Mouse (Mus musculus) midbrain, embryonic 11.5 days (tissue): ENCODE data around the gene Socs2. TPM values are rescaled to one million over a fixed set of nuclear protein-coding genes. Genes with fewer than 3 reads are reported as not detected.

Experiments
- ATAC-seq: fragments of 200-750 bp; cut with Nextera tagmentation; 2 replicates; pipeline ENCODE4 v1.8.0; 2017; ENCODE audit warnings: moderate TSS enrichment, moderate library complexity; ENCODE audit not compliant: low FRiP score
- DNase-seq: peaks from one replicate; pipeline ENCODE4 v3.0.0; 2015; ENCODE audit warnings: low spot score; ENCODE audit errors: missing footprints
- H3K27ac ChIP-seq: fragments of 300-500 bp; sonication (generic); 2 replicates; pipeline ENCODE4 v1.5.1; 2014; ENCODE audit warnings: low read depth, low read length
- H3K27me3 ChIP-seq: fragments of 300-500 bp; sonication (generic); 2 replicates; pipeline ENCODE4 v1.6.1; 2014; ENCODE audit warnings: mild to moderate bottlenecking, low read length, moderate library complexity, mixed read lengths; ENCODE audit not compliant: control insufficient read depth, insufficient read depth
- H3K36me3 ChIP-seq: fragments of 300-500 bp; sonication (generic); 2 replicates; pipeline ENCODE4 v1.6.1; 2014; ENCODE audit warnings: mild to moderate bottlenecking, low read length, moderate library complexity, mixed read lengths; ENCODE audit not compliant: control insufficient read depth, insufficient read depth
- H3K4me1 ChIP-seq: fragments of 300-500 bp; sonication (generic); 2 replicates; pipeline ENCODE4 v1.6.1; 2014; ENCODE audit warnings: low read length; ENCODE audit not compliant: control insufficient read depth, insufficient read depth
- H3K4me2 ChIP-seq: fragments of 300-500 bp; sonication (generic); 2 replicates; pipeline ENCODE4 v1.6.1; 2014; ENCODE audit warnings: mild to moderate bottlenecking, moderate library complexity
- H3K4me3 ChIP-seq: fragments of 300-500 bp; sonication (generic); 2 replicates; pipeline ENCODE4 v1.5.1; 2014; ENCODE audit warnings: low read depth, low read length
- H3K9ac ChIP-seq: fragments of 300-500 bp; sonication (generic); 2 replicates; pipeline ENCODE4 v1.6.1; 2014; ENCODE audit warnings: low read length
- H3K9me3 ChIP-seq: fragments of 300-500 bp; sonication (generic); 2 replicates; pipeline ENCODE4 v1.6.1; 2016; ENCODE audit warnings: low read length; ENCODE audit not compliant: control insufficient read depth
- WGBS: fragments of 180-500 bp; shearing (Covaris S2); extraction: QIAGEN DNeasy Blood & Tissue Kit; methylation state at CpG from one replicate; pipeline ENCODE4 v1.1.7; 2014; 5-methylcytosine and 5-hydroxymethylcytosine counted together
- polyA plus RNA-seq: library from polyadenylated mRNA; unstranded; fragments of >200 nt; fragmentation: Nextera tagmentation; extraction: Ambion mirVana; gene quantifications from 2 replicates; pipeline ENCODE4 v1.2.1, GENCODE M21; 2014

Gene Socs2
- polyA plus RNA-seq, 1 experiment from 2014 or later = 28.8 TPM

DNA sequence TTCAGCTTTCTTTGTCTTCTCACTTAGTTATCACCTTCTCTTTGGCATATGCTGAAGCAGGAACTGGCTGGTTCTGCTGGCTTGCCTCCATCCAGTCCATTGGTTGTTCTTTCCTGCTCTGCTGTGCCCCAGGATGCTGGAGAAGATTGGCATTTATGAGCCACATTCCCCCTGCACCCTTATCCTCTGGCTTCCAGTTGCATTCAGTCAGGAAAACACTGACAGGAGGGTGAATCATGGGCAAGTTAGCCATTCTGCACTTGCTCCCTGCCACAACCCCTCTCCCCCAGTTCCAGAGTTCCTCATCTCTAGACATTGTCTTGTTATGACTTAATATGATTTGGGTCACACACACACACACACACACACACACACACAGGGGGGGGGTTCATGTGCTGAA is 47.8 kb downstream of the Socs2 start:
- Histone ChIP-seq H3K4me3 (no peak overlapping the region), H3K9me3 (no peaks in the 10 kb centered on the region), H3K27ac (no peak overlapping the region), H3K27me3 (no peaks in the 10 kb centered on the region), H3K9ac (no peak overlapping the region), H3K4me2 (no peak overlapping the region), H3K4me1 (no peaks in the 10 kb centered on the region), H3K36me3 (no peaks in the 10 kb centered on the region)
- ATAC-seq (no peak), DNase-seq (no peak)

DNA sequence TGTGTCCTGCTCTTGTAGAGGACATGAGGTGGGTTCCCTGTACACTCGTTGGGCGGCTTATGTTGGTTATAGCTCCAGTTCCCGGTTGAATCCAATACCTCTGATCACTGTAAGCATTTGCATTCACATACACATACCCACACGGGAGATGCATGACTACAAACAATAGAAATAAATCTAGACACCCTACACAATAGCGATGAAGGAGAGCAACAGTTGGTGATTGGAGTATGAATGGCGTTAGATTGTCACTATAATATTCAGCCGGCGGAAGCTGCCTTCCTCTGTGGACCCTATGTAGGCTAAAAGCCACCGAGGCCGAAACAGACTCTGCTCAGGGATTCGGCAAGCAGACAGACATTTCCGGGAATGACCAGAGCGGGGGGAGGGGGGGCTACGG is 48.8 kb downstream of the Socs2 start:
- Histone ChIP-seq H3K9me3 (no peaks in the 10 kb centered on the region), H3K4me1 (no peaks in the 10 kb centered on the region), H3K4me2 (no peak overlapping the region), H3K9ac (no peak overlapping the region), H3K36me3 (no peaks in the 10 kb centered on the region), H3K27ac (no peak overlapping the region), H3K4me3 (no peak overlapping the region), H3K27me3 (no peaks in the 10 kb centered on the region)
- WGBS = 94% methylated on average over 14 of the region's 14 CpGs
- ATAC-seq (no peak), DNase-seq (no peak)

DNA sequence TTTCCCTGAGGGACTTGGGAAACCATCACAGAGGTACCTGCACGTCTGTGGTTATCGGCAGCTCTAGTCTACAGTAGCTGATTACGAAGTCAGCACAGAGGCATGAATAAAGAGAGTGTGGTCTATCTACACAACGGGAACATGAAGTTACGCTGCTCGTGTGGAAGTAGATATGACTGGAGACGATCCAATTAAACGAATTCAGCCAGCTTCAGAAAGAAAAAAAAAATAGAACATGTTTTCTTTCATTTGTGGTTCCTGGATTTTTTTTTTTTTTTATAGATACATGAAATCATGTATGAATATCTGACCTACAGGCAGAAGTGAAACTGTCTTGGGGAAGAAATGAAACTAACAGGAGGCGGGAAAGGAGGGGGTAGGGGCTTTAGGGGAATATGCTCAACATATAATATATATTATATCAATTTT is 49.3 kb downstream of the Socs2 start:
- no peaks in the 10 kb centered on the region for H3K9me3 ChIP-seq
- no peaks in the 10 kb centered on the region for H3K27me3 ChIP-seq
- H3K4me3 ChIP-seq = no peak overlapping the region
- H3K4me1 ChIP-seq = no peaks in the 10 kb centered on the region
- H3K27ac ChIP-seq = no peak overlapping the region
- WGBS = 87% methylated on average over 9 of the region's 9 CpGs
- ATAC-seq (no peak), DNase-seq (no peak)
- H3K4me2 ChIP-seq = no peak overlapping the region
- H3K9ac ChIP-seq = no peak overlapping the region
- no peaks in the 10 kb centered on the region for H3K36me3 ChIP-seq

DNA sequence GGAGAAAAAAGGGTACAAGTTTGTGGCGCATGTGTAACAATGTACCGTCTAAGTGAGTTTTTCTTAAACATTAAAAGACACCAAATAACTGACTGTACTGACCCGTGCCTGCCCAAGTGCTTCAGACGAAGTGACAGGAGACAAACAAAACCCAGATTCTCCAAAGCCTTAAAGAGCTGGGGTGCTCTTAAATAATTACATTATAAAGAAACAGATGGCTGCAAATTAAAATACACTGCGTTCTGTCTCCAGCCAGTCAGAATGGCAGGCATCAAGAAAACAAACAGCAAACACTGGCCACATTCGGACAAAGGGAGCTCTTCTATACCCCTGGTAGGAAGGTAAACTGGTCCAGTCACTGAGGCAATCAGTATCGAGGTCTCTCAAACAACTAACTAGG is 49.7 kb downstream of the Socs2 start:
- Histone ChIP-seq H3K36me3 (no peaks in the 10 kb centered on the region), H3K27me3 (no peaks in the 10 kb centered on the region), H3K4me1 (no peaks in the 10 kb centered on the region), H3K9me3 (no peaks in the 10 kb centered on the region), H3K9ac (no peak overlapping the region), H3K27ac (no peak overlapping the region), H3K4me2 (no peak overlapping the region), H3K4me3 (no peak overlapping the region)
- ATAC-seq (no peak), DNase-seq (no peak)
- 80% methylated on average over 7 of the region's 7 CpGs for WGBS

DNA sequence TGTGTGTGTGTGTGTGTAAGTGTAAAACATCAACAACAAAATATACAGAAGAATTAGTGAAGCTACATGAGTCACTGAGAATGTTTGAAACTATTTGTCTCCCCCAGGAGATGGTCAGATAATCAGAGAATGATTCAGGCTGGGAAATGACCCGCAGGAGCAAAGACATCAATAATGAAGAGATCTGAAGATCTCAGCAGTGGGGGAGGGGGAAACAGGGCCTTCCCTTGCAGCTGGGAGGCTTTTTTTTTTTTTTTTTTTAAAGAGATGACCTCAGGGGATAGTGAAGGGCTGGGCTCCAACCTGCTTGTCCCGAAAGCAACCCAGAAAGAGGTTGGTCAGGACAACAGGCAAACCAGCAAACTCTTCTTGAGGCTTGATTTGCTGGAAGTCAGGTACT is 54.7 kb downstream of the Socs2 start:
- H3K9ac ChIP-seq = no peak overlapping the region
- no peaks in the 10 kb centered on the region for H3K36me3 ChIP-seq
- H3K27me3 ChIP-seq = no peaks in the 10 kb centered on the region
- no peak overlapping the region for H3K4me2 ChIP-seq
- WGBS = 41% methylated on average over 2 of the region's 2 CpGs
- H3K9me3 ChIP-seq = no peaks in the 10 kb centered on the region
- no peak overlapping the region for H3K4me3 ChIP-seq
- no peak for ATAC-seq
- no peak overlapping the region for H3K27ac ChIP-seq
- no peak for DNase-seq
- H3K4me1 ChIP-seq = no peaks in the 10 kb centered on the region

DNA sequence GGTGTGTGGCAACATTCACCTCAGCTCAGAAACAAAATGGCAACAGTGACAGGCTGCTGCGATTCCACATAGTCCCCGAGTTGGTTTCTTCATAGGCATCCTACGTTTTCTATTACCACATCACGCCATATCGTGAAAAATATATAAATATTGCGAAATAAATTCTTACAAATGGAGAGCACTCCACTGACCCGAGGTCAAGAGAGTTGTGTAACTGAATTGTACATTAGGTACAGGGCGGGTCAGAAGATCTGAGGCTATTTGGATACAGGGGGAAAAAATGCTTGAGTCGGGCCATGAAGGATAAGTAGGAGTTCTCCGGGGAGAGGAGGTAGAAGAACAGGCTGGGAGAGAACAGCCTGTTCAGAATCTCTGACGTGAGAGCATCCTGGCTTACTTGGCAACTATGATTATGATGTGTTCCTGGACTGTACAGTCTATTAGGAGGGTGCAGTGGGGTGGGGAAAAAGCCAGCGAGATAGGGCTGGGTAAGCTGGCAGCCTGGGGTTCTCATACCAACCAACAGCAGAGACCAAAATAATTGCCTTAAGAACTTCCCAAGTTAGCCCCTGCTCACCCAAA is 55.6 kb downstream of the Socs2 start:
- no peak for ATAC-seq
- no peaks in the 10 kb centered on the region for H3K4me1 ChIP-seq
- WGBS = 86% methylated on average over 12 of the region's 12 CpGs

DNA sequence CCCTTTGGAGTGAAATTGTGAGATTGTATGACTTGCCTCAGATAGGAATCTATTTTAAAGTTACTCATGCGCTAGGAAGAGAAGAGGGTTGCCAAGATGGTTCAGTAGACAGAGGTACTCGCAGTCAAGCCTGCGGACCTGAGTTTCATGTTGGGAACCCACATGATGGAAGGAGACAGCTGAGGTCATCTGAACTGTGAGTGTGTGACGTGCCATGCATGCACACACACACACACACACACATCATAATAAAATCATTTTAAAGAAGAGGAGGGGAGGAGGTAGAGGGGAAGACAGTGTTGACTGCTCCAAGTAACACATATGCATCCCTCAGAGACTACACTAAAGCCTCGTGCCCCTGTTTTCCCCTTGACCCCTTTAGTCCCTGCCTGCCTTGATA is 56.9 kb downstream of the Socs2 start:
- Histone ChIP-seq H3K4me3 (no peak overlapping the region), H3K4me2 (no peak overlapping the region), H3K27ac (no peak overlapping the region), H3K4me1 (no peaks in the 10 kb centered on the region), H3K36me3 (no peaks in the 10 kb centered on the region), H3K27me3 (no peaks in the 10 kb centered on the region), H3K9me3 (no peaks in the 10 kb centered on the region), H3K9ac (no peak overlapping the region)
- DNase-seq = no peak
- ATAC-seq = no peak
- WGBS = 90% methylated on average over 5 of the region's 5 CpGs

More for the DNA sequence above, 55.6 kb downstream of the Socs2 start:
- Histone ChIP-seq H3K9ac (no peak overlapping the region), H3K4me3 (no peak overlapping the region), H3K4me2 (no peak overlapping the region), H3K9me3 (no peaks in the 10 kb centered on the region), H3K27me3 (no peaks in the 10 kb centered on the region), H3K27ac (no peak overlapping the region), H3K36me3 (no peaks in the 10 kb centered on the region)
- no peak for DNase-seq

DNA sequence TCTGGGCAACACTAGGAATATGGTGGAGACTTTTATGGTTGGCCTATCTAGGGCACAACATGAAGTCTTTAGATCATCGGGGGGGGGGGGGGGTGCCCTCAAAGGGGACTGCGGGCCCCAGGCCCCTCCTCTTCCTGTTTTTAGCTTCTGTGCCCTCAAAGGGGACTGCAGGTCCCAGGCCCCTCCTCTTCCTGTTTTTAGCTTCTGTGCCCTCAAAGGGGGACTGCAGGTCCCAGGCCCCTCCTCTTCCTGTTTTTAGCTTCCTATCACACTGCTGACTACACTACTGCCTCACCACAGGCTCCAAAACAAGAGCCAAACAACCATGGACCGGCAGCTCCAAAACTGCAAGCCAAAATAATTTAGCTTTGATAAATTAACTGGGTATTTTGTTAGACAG is 59.3 kb downstream of the Socs2 start:
- Histone ChIP-seq H3K9me3 (no peaks in the 10 kb centered on the region), H3K4me1 (no peaks in the 10 kb centered on the region), H3K4me2 (no peak overlapping the region), H3K27ac (no peak overlapping the region), H3K9ac (no peak overlapping the region), H3K27me3 (no peaks in the 10 kb centered on the region), H3K36me3 (no peaks in the 10 kb centered on the region), H3K4me3 (no peak overlapping the region)
- ATAC-seq (no peak), DNase-seq (no peak)
- WGBS = 94% methylated on average over 3 of the region's 3 CpGs

DNA sequence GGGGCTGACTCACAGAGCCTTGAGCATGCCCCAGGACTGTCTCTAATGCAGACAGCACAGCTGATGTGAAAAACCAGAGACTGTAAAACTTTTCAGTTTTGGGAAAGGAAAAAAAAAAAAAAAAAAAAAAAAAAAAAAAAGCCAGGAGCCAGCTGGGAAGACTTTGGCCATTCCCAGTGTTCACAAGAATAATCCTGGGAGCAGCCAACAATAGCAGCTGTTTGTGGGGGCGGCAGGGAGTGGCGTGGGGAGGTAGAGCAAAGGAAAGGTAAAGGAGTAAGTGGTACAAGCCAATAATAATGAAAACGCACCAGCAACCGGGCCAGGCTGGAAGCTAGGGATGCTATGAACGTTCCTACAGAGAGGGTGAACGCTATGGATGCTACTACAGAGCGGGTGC is 60.3 kb downstream of the Socs2 start:
- DNase-seq = no peak
- WGBS = 69% methylated on average over 7 of the region's 7 CpGs
- Histone ChIP-seq H3K4me3 (no peak overlapping the region), H3K9me3 (no peaks in the 10 kb centered on the region), H3K4me1 (no peaks in the 10 kb centered on the region), H3K27me3 (no peaks in the 10 kb centered on the region), H3K27ac (no peak overlapping the region), H3K9ac (no peak overlapping the region), H3K4me2 (no peak overlapping the region), H3K36me3 (no peaks in the 10 kb centered on the region)
- ATAC-seq = no peak
